Mouse (Mus musculus) forebrain, embryonic 16.5 days (tissue): Measurements from ENCODE around the gene Map2k5. TPM values are rescaled to one million over a fixed set of nuclear protein-coding genes. Genes with fewer than 3 reads are reported as not detected.

Experiments
- ATAC-seq: fragments of 200-750 bp; cut with Nextera tagmentation; 2 replicates; pipeline ENCODE4 v1.8.0; 2017; ENCODE audit warnings: mild to moderate bottlenecking, moderate library complexity
- H3K27ac ChIP-seq: fragments of 300-500 bp; sonication (generic); 2 replicates; pipeline ENCODE4 v1.5.1; 2014; ENCODE audit warnings: low read length, control low read depth
- H3K27me3 ChIP-seq: fragments of 300-500 bp; sonication (generic); replicated peaks from 2 replicates; pipeline ENCODE4 v1.6.1; 2014; ENCODE audit warnings: low read length; ENCODE audit not compliant: control insufficient read depth, insufficient read depth
- H3K36me3 ChIP-seq: fragments of 300-500 bp; sonication (generic); 2 replicates; pipeline ENCODE4 v1.6.1; 2014; ENCODE audit not compliant: control insufficient read depth, insufficient read depth
- H3K4me1 ChIP-seq: fragments of 300-500 bp; sonication (generic); replicated peaks from 2 replicates; pipeline ENCODE4 v1.6.1; 2014; ENCODE audit warnings: low read length; ENCODE audit not compliant: control insufficient read depth, insufficient read depth
- H3K4me2 ChIP-seq: fragments of 300-500 bp; sonication (generic); 2 replicates; pipeline ENCODE4 v1.6.1; 2014; ENCODE audit warnings: mild to moderate bottlenecking, low read length, control low read depth
- H3K4me3 ChIP-seq: fragments of 300-500 bp; sonication (generic); replicated peaks from 2 replicates; pipeline ENCODE4 v1.5.1; 2014; ENCODE audit warnings: mild to moderate bottlenecking, low read length, control low read depth
- H3K9ac ChIP-seq: fragments of 300-500 bp; sonication (generic); replicated peaks from 2 replicates; pipeline ENCODE4 v1.6.1; 2014; ENCODE audit warnings: low read depth, low read length, control low read depth
- H3K9me3 ChIP-seq: fragments of 300-500 bp; sonication (generic); 2 replicates; pipeline ENCODE4 v1.6.1; 2016; ENCODE audit warnings: low read length; ENCODE audit not compliant: control insufficient read depth
- WGBS: fragments of 180-500 bp; shearing (Covaris S2); extraction: QIAGEN DNeasy Blood & Tissue Kit; methylation state at CpG from one replicate; pipeline ENCODE4 v1.1.7; 2014; 5-methylcytosine and 5-hydroxymethylcytosine counted together
- polyA plus RNA-seq: library from polyadenylated mRNA; unstranded; fragments of >200 nt; fragmentation: Nextera tagmentation; extraction: Ambion mirVana; gene quantifications from 2 replicates; pipeline ENCODE4 v1.2.1, GENCODE M21; 2015

Map2k5 gene
- polyA plus RNA-seq, 1 experiment from 2014 or later: 39.9 TPM

DNA sequence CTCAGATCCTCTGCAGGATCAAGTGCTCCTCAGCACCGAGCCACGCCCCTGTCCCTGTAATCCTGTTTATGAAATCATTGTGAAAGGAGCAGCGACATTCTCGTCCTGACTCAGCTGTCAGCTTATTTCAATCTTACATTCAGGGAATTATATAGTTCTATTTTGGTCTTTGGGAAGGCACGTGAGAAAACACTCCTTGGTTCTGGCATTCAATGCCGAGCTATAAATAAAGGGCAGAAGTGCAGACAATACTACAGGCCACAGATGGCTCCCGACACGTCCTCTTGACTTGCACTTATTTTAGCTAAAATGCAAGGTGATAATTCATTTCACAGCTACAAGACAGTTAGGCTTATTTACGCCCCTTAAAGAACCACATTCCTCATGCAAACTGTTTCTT lies 182.9 kb downstream of the Map2k5 start:
- no peak overlapping the region for H3K27ac ChIP-seq
- H3K9ac ChIP-seq: no peak overlapping the region
- H3K9me3 ChIP-seq: no peaks in the 10 kb centered on the region
- no peak overlapping the region for H3K4me2 ChIP-seq
- no peak overlapping the region for H3K4me3 ChIP-seq
- peaks cover 27% of the 10 kb centered on the region for H3K4me1 ChIP-seq
- H3K36me3 ChIP-seq: no peaks in the 10 kb centered on the region
- ATAC-seq: no peak
- H3K27me3 ChIP-seq: no peaks in the 10 kb centered on the region
- 56% methylated on average over 9 of the region's 9 CpGs for WGBS

DNA sequence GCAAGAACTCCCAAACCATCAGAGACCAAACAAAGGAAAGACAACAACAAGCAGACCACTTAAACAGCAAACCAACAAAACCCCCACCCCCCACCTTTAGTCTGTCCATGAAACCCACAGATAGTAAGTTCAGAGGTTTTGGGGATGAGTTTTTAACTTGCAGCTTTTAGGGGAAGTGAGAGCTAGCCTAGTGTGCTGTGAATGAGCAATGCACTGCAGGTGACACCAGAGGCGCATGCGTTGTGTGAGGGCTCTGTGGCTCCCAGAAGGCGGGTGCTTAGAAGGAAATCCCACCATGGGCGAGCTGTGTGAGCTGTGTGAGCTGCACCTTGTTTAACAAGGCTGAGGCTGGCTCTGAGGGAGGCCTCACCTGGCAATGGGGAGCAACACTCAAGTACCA lies 184.9 kb downstream of the Map2k5 start:
- Histone ChIP-seq H3K9me3 (no peaks in the 10 kb centered on the region), H3K4me1 (peaks cover 17% of the 10 kb centered on the region), H3K27me3 (no peaks in the 10 kb centered on the region), H3K36me3 (no peaks in the 10 kb centered on the region), H3K9ac (no peak overlapping the region), H3K4me3 (no peak overlapping the region), H3K4me2 (no peak overlapping the region), H3K27ac (no peak overlapping the region)
- ATAC-seq: no peak
- 76% methylated on average over 4 of the region's 4 CpGs for WGBS

GRCm38 (mm10) chr9:63187310-63187709 lies 190.4 kb downstream of the Map2k5 start:
- H3K9me3 ChIP-seq: no peaks in the 10 kb centered on the region
- H3K4me1 ChIP-seq: peaks cover 7% of the 10 kb centered on the region
- H3K4me3 ChIP-seq: no peak overlapping the region
- ATAC-seq: no peak
- H3K27me3 ChIP-seq: peaks cover 6% of the 10 kb centered on the region
- H3K36me3 ChIP-seq: no peaks in the 10 kb centered on the region
- 40% methylated on average over 7 of the region's 7 CpGs for WGBS
- H3K9ac ChIP-seq: no peak overlapping the region
- H3K4me2 ChIP-seq: no peak overlapping the region
- no peak overlapping the region for H3K27ac ChIP-seq

GRCm38 (mm10) chr9:63185249-63185648 lies 192.5 kb downstream of the Map2k5 start:
- no peak overlapping the region for H3K4me2 ChIP-seq
- H3K27me3 ChIP-seq: peaks cover 6% of the 10 kb centered on the region
- H3K27ac ChIP-seq: no peak overlapping the region
- H3K4me3 ChIP-seq: no peak overlapping the region
- WGBS: 79% methylated on average over 7 of the region's 7 CpGs
- H3K36me3 ChIP-seq: no peaks in the 10 kb centered on the region
- no peak overlapping the region for H3K9ac ChIP-seq
- ATAC-seq: no peak
- H3K4me1 ChIP-seq: peaks cover 19% of the 10 kb centered on the region
- no peaks in the 10 kb centered on the region for H3K9me3 ChIP-seq

GRCm38 (mm10) chr9:63183864-63184263 lies 193.8 kb downstream of the Map2k5 start:
- WGBS: 71% methylated on average over 7 of the region's 7 CpGs
- Histone ChIP-seq H3K4me1 (peaks cover 19% of the 10 kb centered on the region), H3K4me3 (no peak overlapping the region), H3K9me3 (no peaks in the 10 kb centered on the region), H3K27ac (no peak overlapping the region), H3K9ac (no peak overlapping the region), H3K36me3 (no peaks in the 10 kb centered on the region), H3K27me3 (peaks cover 6% of the 10 kb centered on the region), H3K4me2 (no peak overlapping the region)
- ATAC-seq: no peak

- H3K27ac ChIP-seq: no peak overlapping the region
- no peak overlapping the region for H3K9ac ChIP-seq
- H3K4me1 ChIP-seq: peaks cover 19% of the 10 kb centered on the region
- peak overlapping the region; percentile 9 for H3K4me2 ChIP-seq
- ATAC-seq: peak; percentile 63; the same call in 1 of the 2 replicates
- peaks cover 6% of the 10 kb centered on the region for H3K27me3 ChIP-seq
- H3K4me3 ChIP-seq: no peak overlapping the region
- 7% methylated on average over 14 of the region's 14 CpGs for WGBS
- no peaks in the 10 kb centered on the region for H3K36me3 ChIP-seq
- no peaks in the 10 kb centered on the region for H3K9me3 ChIP-seq
Observed at GRCm38 (mm10) chr9:63182306-63182960, 195.3 kb downstream of the Map2k5 start.

DNA sequence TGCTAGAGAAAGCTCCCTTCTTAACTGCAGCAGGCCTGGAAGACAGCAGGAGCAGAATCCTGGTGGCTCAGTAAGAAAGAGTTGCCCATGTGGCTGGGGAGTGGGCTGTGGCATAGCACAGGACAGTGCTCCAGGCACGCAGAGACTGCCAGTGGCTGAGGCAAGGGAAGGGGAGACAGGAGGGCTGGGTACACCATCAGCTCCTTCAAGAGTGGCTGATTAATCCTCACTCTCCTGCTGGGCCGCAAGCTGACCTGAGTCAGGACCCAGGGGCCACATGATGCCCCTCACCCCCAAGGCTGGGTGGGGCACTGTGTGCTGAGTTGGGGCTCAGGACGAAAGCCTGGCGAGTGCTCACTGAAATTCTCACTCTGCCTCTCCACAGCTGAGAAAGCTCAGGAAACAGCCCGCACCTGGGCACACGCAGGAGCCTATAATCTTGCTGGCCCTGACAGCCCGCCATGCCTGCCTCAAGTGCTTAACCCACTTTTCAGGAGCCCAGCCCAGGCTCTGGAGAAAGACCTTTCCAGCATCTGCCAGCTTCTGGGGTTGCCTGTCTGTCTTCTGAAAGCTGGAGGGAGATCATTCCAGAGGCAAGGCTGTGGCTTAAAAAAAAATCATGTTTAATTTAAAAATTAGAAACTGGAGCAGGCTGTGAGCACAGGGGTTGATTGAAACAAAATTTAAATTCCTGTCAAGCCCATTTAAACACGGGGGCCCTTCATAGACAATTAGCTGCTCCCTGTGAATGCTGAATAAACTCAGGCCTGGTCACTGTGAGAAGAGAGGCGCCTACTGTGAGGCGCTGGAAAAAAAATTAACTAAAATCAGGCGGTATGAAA lies 196.1 kb downstream of the Map2k5 start:
- no peak; the same call in 1 of the 2 replicates for ATAC-seq
- no peaks in the 10 kb centered on the region for H3K36me3 ChIP-seq
- no peaks in the 10 kb centered on the region for H3K9me3 ChIP-seq
- no peak overlapping the region for H3K9ac ChIP-seq
- peaks cover 19% of the 10 kb centered on the region for H3K4me1 ChIP-seq
- 21% methylated on average over 11 of the region's 11 CpGs for WGBS
- H3K27ac ChIP-seq: no peak overlapping the region
- no peak overlapping the region for H3K4me2 ChIP-seq
- H3K27me3 ChIP-seq: peaks cover 6% of the 10 kb centered on the region
- H3K4me3 ChIP-seq: no peak overlapping the region

DNA sequence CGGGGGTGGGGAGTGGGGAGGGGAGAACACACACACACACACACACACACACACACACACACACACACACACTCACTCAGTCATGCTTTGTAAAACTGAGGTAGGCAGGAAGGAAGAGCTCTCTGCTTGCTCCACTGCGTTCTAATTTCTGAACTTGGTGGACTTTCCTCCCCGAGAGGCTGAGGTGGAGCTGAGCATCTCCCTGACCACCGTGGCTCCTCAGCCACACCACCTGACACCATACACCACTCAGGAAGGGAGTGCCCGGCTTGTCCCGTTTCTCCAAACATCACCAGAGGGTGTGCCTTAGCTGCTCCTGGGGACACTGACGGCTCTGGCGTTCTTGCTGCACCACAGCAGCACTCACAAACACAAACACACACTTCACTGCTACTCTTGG lies 199.4 kb downstream of the Map2k5 start:
- ATAC-seq: no peak
- H3K9ac ChIP-seq: no peak overlapping the region
- H3K27ac ChIP-seq: no peak overlapping the region

DNA sequence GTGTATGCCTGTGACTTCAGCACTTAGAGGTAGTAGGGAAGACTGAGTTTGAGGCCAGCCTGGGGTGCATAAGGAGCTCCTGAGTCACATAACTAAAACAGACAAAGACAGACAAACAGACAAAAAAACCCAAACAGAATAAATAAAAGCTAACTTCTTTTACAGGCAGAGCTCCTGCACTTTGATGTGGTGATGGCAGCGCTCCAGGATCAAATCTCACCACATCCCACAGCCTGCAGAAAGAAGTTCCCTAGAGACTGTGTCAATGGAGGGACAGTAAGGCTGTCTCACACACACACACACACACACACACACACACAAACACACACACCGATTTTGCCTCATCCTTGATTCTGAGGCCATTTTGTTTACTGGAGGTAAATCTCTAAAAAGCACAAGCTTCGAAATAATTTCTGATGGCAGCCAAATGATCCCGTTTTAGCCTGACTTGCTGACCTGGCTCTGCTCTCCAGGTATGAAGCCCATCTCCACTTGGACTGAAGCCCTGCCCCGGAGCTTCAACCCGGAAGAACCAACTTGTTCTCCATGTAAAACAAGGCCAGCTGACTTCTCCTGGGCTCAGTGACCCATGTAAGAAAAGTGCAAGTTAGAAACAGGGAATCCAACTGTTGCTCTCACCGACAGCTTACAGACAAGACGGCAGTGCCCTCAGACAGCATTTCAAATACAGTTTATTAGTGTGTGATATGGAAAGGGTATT lies 203.5 kb downstream of the Map2k5 start:
- 88% methylated on average over 8 of the region's 8 CpGs for WGBS
- H3K4me3 ChIP-seq: no peak overlapping the region
- H3K9ac ChIP-seq: no peak overlapping the region
- H3K27me3 ChIP-seq: peaks cover 2% of the 10 kb centered on the region; the same call in 1 of the 2 replicates
- no peak overlapping the region for H3K4me2 ChIP-seq
- ATAC-seq: no peak
- H3K36me3 ChIP-seq: no peaks in the 10 kb centered on the region
- H3K9me3 ChIP-seq: no peaks in the 10 kb centered on the region
- H3K27ac ChIP-seq: no peak overlapping the region
- no peaks in the 10 kb centered on the region for H3K4me1 ChIP-seq

More for the DNA sequence above, 199.4 kb downstream of the Map2k5 start:
- Histone ChIP-seq H3K27me3 (peaks cover 2% of the 10 kb centered on the region), H3K9me3 (no peaks in the 10 kb centered on the region), H3K4me1 (peaks cover 19% of the 10 kb centered on the region), H3K4me2 (no peak overlapping the region), H3K4me3 (no peak overlapping the region), H3K36me3 (no peaks in the 10 kb centered on the region)
- WGBS: 92% methylated on average over 8 of the region's 8 CpGs
